Mouse (Mus musculus) bone marrow macrophage, adult 2 months (primary cell): ENCODE data around the gene Nrxn2.

Experiments
- CTCF ChIP-seq: IDR thresholded peaks from 2 replicates; pipeline ENCODE4 v1.5.1; 2012; ENCODE audit warnings: low read depth, mild to moderate bottlenecking, low read length, moderate library complexity
- POLR2A ChIP-seq: IDR thresholded peaks from 2 replicates; pipeline ENCODE4 v1.6.1; 2012; ENCODE audit warnings: mild to moderate bottlenecking, low read depth, low read length, borderline replicate concordance

GRCm38 (mm10) chr19:6516153-6516552 is 97.6 kb downstream of the Nrxn2 start:
- TF ChIP-seq POLR2A (no peak), CTCF (no peak)
